Mouse (Mus musculus) layer of hippocampus, adult 11-12 months (tissue): ENCODE data around the gene Cckbr.
A peak's percentile ranks its signal among the peaks of the same experiment; 100 is the strongest.

Source experiments
- DNase-seq: peaks from one replicate; pipeline ENCODE4 v3.0.0; 2022; ENCODE audit warnings: low spot score

The Cckbr gene

DNA sequence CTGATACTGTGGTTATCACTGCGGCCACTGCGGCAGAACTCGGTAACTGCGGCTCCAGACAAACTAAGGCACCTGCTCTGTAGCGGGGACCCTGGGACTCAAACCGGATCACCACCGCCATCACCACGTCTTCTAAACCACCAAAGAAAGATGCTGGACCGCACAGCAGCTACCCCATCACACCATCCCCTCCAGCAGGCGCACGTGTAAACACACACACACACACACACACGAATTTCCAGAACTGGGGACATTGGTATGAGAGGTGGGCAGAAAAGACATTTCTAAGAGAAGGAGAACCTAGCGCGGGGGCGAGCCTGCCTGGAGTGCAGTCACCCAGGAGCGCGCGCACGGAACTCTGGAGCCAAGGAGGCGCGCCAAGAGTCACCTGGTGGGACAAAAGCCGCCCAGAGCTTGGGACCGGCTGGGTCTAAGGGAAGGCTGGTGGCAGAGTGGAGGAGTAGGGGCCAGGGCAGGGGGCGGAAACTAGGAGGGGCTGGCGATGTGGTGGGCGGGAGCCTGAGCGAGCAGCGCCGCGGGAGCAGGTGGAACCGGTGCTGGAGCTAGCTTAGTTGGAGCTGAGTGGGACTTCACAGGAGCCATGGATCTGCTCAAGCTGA, at the start of gene Cckbr:
Cckbr (plus strand) TSS at position 308 of the 620 bp plus-strand sequence.
- no peak for DNase-seq

DNA sequence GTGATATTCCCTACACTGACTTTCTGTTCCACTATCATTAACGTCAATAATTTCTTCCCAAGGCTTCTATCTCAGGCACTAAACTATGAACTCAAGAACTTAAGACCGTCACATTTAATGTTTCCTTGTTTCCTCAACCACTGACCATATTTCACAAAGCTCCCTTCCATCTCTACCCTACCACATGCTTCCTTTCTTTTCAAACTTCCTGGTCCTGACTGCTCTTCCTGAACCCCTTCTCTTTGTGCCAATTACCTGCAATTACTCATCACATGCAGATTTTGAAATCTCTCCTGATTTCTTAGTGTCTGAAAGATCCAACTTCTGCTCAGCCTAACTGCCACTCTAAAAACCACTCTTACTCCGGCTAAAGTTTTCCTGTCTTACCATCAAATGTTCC, 45.2 kb upstream of the Cckbr start:
- DNase-seq, result no peak

DNA sequence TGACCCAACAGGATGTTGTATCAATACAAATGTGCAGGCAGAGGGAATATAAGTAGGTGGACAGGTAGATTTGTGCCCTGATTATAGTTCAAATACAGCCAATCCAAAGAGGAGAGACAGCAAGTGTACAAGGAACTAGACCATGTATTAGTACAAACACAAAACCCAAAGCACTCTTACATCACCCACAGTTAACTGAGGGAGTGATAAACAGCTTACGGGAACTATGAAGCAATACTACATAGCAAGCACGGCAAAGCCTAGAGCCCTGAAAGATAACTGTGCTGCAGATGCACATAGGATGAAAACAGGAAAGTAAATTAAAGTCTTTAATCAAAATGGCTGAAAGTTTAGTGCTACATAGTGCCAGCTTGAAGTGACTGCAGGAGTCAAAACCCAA, 37.8 kb upstream of the Cckbr start:
- no peak for DNase-seq

DNA sequence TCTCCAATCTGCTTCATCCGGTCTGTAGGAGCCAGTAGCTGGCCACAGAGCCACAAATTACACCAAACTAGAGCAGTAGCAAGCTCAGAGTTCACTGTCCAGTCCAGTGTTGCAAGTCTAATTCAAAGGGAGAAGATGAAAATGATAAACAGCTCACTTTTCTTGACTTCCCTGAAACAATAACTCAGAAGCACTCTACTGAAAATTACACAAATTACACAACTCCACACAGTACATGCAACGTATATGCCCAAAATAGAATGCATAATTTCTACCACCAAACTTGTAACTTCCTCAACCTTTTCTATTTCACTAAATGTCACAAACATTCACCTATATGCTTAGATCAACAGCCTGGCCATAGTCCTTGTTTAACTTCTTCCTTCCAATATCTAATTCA, 35.3 kb upstream of the Cckbr start:
- no peak for DNase-seq

DNA sequence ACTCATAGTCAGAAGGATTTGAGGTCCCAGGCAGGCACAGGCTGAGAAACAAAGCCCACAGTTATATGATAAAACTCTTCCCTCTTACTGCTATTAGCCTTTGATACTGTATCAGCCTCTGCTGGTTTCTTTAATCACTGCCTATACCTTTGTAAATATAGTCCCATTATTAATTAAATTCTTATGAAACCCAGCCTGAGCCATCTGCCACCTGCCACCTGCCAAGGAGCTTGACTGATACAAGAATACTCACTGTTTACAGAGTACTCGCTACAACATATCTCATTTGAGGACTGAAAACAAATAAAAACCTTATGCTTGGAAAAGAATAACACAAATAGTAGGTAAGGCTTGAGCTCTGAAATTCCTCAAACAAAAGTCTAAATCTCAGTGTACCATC, 30.9 kb upstream of the Cckbr start:
- no peak for DNase-seq

DNA sequence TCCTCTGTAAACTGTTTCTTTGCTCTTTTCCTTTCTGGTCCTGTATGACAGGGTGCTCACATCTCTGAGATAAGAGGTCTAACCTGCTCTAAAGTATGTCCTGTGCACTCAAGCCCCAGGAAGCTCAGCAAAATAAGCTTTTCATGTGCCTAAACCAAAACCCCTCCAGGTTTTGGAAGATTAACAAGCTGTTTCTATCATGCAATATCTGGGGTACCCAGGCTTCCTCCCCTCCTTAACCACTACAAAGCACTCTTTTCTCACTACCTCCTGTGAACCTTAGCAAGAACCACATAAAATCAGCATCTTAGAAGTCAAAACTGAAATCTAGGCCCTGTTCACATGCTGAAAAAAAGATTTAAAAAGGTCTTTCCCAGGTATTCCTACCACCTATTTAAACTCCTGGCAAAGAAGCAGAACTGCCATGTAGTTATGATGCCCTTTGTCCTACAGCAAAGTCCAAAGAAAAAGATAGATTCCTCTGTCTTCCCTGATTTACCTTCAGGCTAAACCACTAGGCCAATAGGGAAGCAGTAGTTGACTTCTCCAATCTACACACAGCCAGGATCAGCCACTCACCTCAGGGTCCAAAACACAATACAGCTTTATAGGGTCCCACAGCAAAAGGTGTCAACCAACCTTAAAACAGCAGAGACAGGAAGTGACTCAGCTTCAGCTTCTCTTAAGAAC, 30.3 kb upstream of the Cckbr start:
- DNase-seq, result no peak

DNA sequence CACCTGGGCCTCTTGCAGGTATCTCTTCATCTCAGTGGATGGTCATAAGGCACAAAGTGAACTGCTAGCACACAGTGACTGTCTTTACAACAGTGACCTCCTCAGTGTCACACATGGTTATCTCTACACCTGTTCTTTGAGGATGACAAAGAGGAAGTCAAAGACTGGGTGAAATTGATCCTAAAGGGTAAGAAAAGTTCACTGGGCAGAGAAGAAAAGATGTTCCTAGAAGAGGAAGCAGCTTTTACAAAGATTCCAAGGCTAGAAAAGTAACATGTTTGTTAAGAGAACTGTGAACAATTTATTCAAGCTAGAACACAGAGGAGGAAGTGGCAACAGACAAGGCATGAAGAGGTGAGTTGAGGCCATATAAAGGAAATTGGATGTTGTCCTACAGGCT, 29.4 kb upstream of the Cckbr start:
- no peak for DNase-seq

DNA sequence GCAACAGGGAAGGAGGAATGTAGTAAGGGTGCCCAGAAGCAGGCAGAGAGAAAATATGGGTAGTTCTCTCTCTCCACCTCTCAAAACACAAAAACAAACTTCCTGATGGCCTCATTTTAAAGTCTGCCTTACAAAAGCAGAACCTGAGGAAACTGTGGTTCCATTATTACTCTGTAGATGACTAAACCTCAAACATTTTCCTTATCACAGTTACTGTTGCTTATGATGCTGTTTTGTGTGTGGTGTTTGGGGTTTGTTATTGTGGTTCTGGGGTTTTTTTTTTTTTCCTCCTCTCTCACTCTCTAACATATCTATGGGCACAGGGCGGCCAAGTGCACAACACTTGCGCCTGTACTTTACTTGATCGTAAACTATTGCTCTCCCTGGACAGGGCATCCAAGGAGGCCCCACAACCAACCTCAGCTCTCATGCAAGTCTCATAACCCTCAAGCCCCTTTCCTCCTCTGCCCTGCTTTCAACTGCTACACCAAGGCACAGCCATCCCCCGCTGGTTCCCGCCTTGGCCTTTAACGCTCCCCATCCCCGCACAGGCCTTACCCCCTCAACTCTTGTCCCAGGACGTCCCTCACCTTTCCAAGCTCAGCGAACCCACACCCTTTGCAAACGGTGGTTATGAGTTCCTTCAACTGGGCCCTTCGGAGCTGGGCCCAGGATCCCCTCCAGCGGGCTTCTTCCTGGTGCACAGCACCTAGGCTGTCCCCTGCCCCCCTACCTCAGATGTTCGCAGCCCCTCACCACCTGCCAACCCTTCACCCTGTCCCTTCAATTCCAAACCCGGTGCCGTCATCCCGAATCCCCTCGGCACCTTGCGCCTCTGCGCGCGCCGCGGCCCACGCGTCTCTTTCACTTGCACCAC, 26.2 kb upstream of the Cckbr start:
- DNase-seq, result no peak

DNA sequence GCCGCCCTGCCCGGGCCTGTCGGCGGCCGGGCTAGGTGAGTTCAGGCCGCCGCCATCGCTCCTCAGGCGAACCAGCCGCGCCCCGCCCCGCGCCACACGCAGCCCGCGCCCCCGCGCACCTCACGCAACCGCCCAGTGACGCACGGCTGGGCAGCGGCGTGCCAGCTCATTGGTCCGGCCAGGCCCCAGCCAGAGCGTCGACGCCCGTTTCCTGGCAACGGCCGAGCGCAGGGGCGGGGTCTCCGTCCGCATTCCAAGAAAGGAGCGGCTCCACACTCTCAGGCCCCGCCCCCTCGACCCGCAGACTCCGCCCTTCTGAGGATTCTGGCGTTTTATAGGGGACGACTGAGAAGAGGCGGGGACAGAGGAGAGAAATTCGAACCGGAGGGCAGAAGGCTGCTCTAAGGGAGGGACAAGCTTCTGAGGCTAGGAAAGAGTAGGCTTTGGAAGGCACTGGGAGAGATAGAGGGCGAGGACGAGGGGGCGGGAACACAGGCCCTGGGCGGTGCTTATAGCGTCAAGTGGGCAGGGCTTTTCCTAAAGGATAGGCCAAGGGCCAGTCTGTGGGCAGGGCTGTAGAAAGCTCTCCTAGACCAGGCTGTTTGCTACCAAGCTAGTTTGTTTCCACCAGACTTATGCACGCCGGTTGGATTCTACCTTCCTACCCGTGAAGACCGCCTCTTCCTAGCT, 25.5 kb upstream of the Cckbr start, which contains the start of gene Fam160a2:
Fam160a2 (minus strand) TSS at position 120 of the 690 bp plus-strand sequence.
- peak; percentile 100 for DNase-seq

DNA sequence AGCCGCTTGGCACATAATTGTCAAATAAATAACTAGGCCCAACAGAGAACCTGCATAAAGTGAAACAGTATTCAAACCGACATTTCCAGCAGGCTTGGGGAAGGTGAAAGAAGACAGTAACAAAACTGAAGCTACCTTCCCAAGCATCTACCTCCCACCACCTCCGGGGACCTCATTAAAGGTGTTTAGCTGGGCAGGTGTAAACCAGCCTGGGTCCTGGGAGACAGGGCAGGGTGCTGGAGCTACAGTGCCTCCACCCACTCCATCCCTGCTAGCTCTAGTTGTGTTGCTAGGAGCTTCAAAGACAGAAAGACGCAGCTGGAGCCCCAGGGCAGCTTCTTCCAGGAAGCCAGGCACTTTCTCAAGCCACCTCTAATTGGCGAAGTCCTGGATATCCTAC, 21.3 kb upstream of the Cckbr start, which contains the start of gene Cnga4:
Cnga4 (plus strand) TSS at position 301 of the 400 bp plus-strand sequence.
- DNase-seq, result no peak

DNA sequence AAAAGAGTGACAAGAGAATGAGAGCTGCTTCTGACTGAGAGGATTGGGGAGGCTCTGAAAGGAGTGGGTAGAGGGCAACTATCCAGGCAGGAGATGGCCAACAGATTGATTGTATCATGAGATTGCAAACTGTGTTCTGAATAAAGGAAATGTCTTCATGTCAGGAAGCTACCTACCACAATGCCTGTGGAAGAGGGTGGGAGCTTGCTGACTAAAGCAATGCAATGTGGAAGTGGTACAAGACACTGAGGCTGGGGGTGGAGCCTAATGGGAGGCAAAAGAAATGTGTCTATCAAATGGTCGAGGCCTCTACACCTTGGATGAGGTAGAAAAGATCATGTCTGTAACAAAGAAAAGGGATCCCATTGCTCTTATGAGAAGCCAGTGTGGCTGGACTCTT, 19.2 kb upstream of the Cckbr start:
- no peak for DNase-seq

DNA sequence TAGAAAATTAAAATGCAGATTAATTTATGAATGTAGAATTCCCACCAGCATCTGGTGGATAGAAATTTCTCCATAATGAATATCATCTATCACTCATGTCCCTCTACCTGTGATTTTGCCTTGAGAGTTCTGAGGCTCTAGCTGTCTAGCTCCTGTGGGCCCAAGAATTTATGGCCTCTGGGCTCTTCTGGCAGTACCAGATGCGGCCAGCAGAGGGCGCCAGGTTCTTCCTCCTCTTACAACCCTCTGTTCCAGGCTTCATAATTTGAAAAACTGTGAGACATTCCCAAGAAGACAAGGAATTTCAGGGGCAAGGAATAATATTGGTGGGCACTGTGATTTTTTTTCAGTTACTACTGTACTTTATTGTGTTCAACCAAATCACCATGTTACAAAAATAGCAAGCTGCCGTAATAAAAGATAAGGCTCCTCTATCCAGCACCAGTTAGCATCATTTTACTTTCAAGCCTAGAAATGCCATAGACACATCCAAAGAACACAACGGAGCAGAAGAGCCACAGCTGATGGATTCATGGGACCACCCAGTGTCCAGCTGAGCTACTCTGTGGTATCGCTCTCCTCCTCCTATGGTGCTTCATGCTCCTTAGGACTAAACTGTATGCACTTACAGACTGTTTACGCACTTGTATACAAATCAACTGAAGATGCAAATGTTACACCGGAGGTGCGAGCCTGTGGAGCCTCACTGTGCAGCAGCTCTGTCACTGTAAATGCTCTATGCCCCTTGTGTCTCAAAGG, 13.5 kb upstream of the Cckbr start:
- peak; percentile 89 for DNase-seq

DNA sequence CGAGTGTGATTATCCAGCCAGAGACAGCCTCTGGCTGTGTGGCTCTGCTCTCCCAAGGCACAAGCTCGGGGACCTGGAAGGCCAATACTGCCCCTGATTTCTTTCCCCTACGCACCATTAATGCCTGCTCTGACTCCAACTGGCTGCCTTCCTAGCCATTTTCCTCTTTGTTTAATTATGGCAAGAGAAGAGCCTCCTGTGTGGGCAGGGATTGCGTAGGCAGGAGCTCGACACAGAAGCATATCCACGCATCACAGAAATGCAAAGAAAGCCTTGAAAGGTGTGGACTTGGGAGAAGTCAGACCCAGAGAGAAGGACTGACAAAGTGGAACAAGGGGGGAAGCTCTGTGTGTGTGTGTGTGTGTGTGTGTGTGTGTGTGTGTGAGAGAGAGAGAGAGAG, 11.1 kb upstream of the Cckbr start:
- DNase-seq, result peak; percentile 24

DNA sequence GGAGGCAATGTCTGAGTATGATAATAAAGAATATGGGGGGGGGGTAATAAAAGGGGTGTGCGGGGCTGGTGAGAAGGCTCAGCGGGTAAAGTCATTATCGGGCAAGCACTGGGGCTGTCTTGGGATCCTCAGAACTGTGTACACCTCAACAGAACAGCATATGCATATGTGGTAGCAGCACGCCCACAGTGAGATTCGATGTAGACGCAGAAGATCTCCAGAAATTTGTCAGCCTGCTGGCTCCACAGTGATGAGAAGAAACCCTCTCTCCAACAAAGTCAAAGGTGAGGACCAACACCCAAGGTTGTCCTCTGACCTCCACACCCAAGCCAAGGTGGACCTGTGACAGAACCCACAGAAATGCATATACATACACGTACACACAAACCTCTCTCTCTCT, 9.0 kb upstream of the Cckbr start:
- DNase-seq, result no peak

DNA sequence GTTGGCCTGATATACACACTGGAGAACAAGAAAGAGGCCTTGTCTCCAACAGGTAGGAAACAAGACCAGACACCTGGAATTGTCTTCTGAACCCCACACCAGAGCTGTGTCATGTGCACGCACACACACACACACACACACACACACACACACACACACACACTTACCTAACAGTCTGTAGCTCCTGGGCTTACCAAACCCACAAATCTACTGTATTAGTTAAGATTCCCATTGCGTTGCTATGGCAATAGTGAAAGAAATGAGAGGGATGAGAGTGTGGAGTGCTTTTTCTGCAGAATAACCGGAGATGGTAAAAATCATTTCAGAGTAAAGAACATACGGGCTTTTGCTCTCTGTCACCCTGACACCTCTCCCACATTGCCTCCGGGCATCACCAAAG, 7.4 kb upstream of the Cckbr start:
- no peak for DNase-seq

DNA sequence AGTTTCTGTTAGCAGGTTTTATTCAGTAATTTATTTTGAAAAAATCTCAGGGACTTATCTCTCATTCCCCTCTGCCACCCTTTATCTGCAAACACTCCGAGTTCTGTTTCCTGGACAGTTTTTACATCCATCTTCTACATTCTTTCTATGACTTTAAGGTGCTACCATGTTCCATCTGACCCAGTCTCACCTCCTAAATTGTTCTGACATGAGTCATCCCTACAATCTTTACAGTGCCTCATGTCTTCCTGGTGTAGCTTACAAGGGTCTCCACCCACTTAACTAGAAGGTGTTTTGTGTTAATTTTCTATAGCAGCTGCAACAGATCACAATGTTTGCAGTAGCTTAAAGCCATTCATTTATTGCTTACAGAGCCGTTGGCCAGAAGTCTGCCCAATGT, 4.6 kb upstream of the Cckbr start:
- no peak for DNase-seq

DNA sequence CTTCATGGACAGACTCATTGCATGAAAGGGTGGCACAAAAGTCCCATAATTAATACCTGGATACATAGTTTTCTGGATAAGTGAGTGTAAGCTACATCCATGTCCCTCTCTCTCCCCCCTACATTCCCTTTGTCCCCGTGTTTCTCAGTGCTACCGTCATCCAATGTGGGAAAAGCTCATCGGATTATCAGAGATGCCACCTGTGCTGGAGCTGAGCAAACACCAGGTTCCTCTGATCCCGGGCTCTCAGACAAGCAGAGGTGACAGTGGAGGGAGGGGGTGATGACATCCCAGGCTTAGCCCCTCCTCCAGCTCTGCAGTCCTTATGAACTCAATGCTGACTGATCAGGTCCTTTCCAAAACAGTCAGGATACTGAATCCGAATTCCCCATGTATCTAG, 1.2 kb upstream of the Cckbr start:
- no peak for DNase-seq

DNA sequence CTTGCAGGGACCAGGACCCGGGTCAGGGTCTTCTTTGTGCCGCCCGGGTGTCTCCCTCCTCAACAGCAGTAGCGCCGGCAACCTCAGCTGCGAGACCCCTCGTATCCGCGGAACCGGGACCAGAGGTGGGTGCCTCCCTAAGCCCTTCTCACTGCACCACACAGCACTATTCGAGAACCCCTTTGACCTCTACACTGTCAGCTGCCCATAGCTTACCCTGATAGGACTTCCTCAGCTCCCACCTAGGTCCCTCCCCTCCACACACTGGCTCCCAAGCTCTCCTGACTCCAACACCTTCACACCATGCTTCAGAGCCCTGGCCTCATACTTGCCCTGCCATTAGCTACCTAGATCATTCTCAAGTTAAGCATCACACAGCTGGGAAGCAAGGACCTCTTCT, 520 bp downstream of the Cckbr start:
- no peak for DNase-seq

DNA sequence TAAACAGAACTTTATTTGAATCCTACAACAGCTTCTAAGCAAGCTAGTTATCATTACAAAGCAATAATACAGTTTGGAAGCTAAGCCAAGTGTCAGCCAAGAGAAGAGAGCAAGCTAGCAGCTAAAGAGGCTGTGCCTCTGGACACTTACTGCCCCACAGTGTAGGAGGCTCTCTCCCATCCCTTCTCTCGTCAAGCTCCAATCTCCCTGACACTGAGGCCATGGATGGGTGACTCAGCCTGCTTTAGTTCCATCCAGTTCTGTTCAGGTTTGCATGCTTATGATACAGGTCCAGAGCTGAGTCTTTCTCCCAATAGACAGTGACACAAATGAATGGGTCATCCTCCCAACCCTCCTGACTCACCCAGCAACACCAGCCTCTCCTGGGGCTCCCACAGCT, 6.5 kb downstream of the Cckbr start:
- DNase-seq, result no peak

DNA sequence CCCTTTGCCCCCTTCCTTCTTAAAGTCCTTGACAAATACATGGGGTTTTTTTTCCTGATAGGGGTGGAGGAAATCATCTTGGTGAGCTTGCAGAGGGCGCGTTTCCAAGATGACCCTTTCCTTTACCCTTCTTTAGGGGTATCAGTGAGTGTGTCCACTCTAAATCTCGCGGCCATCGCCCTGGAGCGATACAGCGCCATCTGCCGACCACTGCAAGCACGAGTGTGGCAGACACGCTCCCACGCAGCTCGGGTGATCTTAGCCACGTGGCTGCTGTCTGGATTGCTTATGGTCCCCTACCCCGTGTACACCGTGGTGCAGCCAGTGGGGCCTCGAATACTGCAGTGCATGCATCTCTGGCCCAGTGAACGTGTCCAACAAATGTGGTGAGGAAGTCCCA, 8.3 kb downstream of the Cckbr start:
- DNase-seq, result no peak

DNA sequence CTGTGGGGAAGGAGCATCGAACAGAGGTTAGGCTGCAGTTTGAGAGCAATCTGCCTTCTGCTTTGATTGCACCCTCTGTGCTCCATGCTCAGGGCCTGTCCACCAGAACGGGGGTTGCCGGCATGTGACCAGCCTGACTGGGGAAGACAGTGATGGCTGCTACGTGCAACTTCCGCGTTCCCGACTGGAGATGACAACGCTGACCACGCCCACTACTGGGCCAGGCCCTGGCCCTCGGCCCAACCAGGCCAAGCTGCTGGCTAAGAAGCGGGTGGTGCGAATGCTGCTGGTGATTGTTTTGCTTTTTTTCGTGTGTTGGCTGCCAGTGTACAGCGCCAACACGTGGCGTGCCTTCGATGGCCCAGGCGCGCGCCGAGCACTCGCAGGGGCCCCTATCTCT, 9.3 kb downstream of the Cckbr start:
- DNase-seq, result no peak
